Mouse (Mus musculus) stomach, postnatal 0 days (tissue): ENCODE measurements around the gene 2900011O08Rik.
A peak's percentile ranks its signal among the peaks of the same experiment; 100 is the strongest.

Experiments used
- CTCF ChIP-seq: IDR thresholded peaks from 2 replicates; pipeline ENCODE4 v1.5.1; 2016; ENCODE audit warnings: antibody characterized with exemption, low read depth, mild to moderate bottlenecking, moderate library complexity
- EP300 ChIP-seq: optimal IDR thresholded peaks from 2 replicates; pipeline ENCODE3; 2016; ENCODE audit warnings: antibody characterized with exemption

DNA sequence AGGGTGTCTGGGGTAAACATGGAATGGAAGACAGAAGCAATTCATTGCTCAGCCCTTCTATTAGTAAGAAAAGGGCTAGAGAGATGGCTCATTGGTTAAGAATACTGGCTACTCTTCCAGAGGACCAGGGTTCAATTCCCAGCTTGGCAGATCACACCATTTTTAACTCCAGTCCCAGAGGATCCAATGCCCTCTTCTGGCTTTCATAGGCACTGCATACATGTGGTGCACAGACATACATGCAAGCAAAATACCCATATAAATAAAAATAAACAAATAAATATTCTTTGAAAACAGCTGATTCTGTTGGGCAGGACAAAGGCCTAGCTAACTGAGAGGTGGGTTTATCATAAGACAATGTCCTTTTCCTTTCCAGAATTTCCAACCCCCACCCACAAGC lies 136.2 kb downstream of the 2900011O08Rik start:
- TF ChIP-seq EP300 (no peak), CTCF (peak; percentile 32; the same call in 1 of the 2 replicates)
